Mouse (Mus musculus): ENCODE data around the gene 1810037I17Rik. TPM values are rescaled to one million over a fixed set of nuclear protein-coding genes. Genes with fewer than 3 reads are reported as not detected.

The 1810037I17Rik gene
- polyA plus RNA-seq, 1 experiment from 2014 or later, result 409 TPM

DNA sequence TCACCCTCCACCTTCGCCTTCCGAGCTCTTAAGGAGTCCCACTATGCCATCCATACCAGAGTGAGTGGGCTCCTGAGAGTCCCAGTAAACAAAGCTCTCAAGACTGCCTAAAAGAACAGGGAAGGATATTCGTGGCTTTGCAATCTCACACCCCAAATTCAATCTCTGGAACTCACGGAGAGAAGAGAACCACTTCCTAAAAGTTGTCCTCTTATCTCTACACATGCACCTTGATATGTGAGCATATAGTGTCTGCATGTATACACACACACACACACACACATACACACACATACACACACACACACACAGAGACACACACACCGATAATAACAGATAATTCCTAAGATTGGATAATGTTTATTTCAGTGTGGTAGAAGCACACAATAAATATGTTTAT is 8.5 kb upstream of the 1810037I17Rik start:
- no peak for ATAC-seq (ENCODE audit: low FRiP score, low TSS enrichment)
- no peaks in the 10 kb centered on the region for H3K4me1 ChIP-seq (replicated peaks; ENCODE audit: control insufficient read depth, insufficient read depth)

DNA sequence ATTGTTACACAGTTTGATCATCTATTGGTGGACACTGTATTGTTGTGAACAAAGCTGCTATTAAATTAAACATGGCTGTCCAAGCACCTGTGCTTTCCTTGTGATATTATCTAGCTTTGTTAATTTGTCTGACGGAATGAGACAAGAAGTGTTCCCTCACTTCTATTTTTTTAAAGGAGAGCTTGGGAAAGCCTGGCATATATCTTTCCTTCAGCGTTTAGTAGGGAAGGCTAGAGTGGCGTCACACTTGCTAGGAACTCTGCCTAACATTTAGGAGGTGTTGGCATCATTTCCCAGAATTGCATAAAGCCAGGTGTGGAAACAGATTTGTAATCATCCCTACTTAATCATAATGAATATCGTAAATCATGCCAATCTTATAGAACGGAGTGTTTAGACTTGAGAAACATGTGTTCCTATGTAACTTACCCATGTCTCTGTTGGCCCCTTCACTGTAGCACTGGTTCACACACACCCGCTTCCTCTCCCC is 7.8 kb upstream of the 1810037I17Rik start:
- no peak for DNase-seq (ENCODE audit: low spot score)
- no peak overlapping the region for H3K9ac ChIP-seq (ENCODE audit: low read length)
- ATAC-seq (ENCODE audit: low FRiP score, low TSS enrichment), result no peak
- no peaks in the 10 kb centered on the region for H3K36me3 ChIP-seq (ENCODE audit: control insufficient read depth, insufficient read depth, low read length)
- H3K27me3 ChIP-seq (ENCODE audit: control insufficient read depth, insufficient read depth, low read length), result no peaks in the 10 kb centered on the region
- 59% methylated on average over 6 of the region's 6 CpGs for WGBS
- no peak overlapping the region for H3K4me2 ChIP-seq (replicated peaks; ENCODE audit: low read depth)
- H3K27ac ChIP-seq (replicated peaks), result no peak overlapping the region
- no peak for TF ChIP-seq EP300 (optimal IDR thresholded peaks at IDR 0.05)
- no peak for TF ChIP-seq CTCF (IDR thresholded peaks at IDR 0.05; ENCODE audit: low read depth)
- H3K4me3 ChIP-seq (ENCODE audit: low read depth, low read length), result no peak overlapping the region
- no peaks in the 10 kb centered on the region for H3K9me3 ChIP-seq (ENCODE audit: control insufficient read depth, low read length)
- H3K4me1 ChIP-seq (replicated peaks; ENCODE audit: control insufficient read depth, insufficient read depth), result no peaks in the 10 kb centered on the region

More for the DNA sequence above, 8.5 kb upstream of the 1810037I17Rik start:
- WGBS, result 81% methylated on average over 5 of the region's 5 CpGs
- TF ChIP-seq EP300 (optimal IDR thresholded peaks at IDR 0.05) (no peak), CTCF (IDR thresholded peaks at IDR 0.05; ENCODE audit: low read depth) (no peak)
- no peak for DNase-seq (ENCODE audit: low spot score)
- Histone ChIP-seq H3K9ac (ENCODE audit: low read length) (no peak overlapping the region), H3K36me3 (ENCODE audit: control insufficient read depth, insufficient read depth, low read length) (no peaks in the 10 kb centered on the region), H3K27me3 (ENCODE audit: control insufficient read depth, insufficient read depth, low read length) (no peaks in the 10 kb centered on the region), H3K27ac (replicated peaks) (no peak overlapping the region), H3K4me3 (ENCODE audit: low read depth, low read length) (no peak overlapping the region), H3K9me3 (ENCODE audit: control insufficient read depth, low read length) (no peaks in the 10 kb centered on the region), H3K4me2 (replicated peaks; ENCODE audit: low read depth) (no peak overlapping the region)

DNA sequence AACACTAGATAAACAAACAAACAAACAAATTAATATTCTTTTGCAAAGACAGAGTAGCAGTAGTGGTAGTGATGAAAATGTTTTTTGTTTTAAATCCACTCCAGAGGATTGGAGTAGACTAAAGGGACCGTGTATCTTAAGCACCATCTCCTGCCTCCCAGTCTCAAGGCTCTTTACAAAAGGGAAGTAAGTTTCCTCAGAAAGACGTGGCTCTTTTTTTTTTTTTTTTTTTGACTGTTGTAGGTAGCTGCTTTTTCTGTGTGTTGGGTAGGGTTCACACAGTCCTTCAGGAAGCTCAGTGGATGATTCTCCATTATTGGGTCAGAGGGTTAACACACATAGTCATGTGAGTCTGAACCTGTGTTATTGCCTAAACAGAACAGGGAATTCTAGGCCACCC is 5.3 kb upstream of the 1810037I17Rik start:
- no peak for ATAC-seq (ENCODE audit: low FRiP score, low TSS enrichment)
- Histone ChIP-seq H3K4me1 (replicated peaks; ENCODE audit: control insufficient read depth, insufficient read depth) (no peaks in the 10 kb centered on the region), H3K27me3 (ENCODE audit: control insufficient read depth, insufficient read depth, low read length) (no peaks in the 10 kb centered on the region), H3K36me3 (ENCODE audit: control insufficient read depth, insufficient read depth, low read length) (no peaks in the 10 kb centered on the region), H3K4me3 (ENCODE audit: low read depth, low read length) (no peak overlapping the region), H3K9ac (ENCODE audit: low read length) (no peak overlapping the region), H3K9me3 (ENCODE audit: control insufficient read depth, low read length) (no peaks in the 10 kb centered on the region), H3K4me2 (replicated peaks; ENCODE audit: low read depth) (no peak overlapping the region), H3K27ac (replicated peaks) (0 out of 2 replicates have a peak overlapping the region, but pooled peaks have one; percentile 40)
- 56% methylated on average over 2 of the region's 2 CpGs for WGBS
- no peak for TF ChIP-seq EP300 (optimal IDR thresholded peaks at IDR 0.05)
- TF ChIP-seq CTCF (IDR thresholded peaks at IDR 0.05; ENCODE audit: low read depth), result no peak
- no peak for DNase-seq (ENCODE audit: low spot score)

GRCm38 (mm10) chr3:122919260-122919659 is 4.7 kb upstream of the 1810037I17Rik start, which contains the start of gene Gm10959:
Gm10959 (minus strand) TSS chr3:122919360.
- Histone ChIP-seq H3K4me1 (replicated peaks; ENCODE audit: control insufficient read depth, insufficient read depth) (no peaks in the 10 kb centered on the region), H3K9me3 (ENCODE audit: control insufficient read depth, low read length) (no peaks in the 10 kb centered on the region), H3K4me3 (ENCODE audit: low read depth, low read length) (no peak within 1 kb of the TSS), H3K27ac (replicated peaks) (peak within 1 kb of the TSS; percentile 86), H3K9ac (ENCODE audit: low read length) (no peak within 1 kb of the TSS), H3K4me2 (replicated peaks; ENCODE audit: low read depth) (no peak within 1 kb of the TSS), H3K36me3 (ENCODE audit: control insufficient read depth, insufficient read depth, low read length) (no peaks in the 10 kb centered on the region), H3K27me3 (ENCODE audit: control insufficient read depth, insufficient read depth, low read length) (no peaks in the 10 kb centered on the region)
- ATAC-seq (ENCODE audit: low FRiP score, low TSS enrichment) (no peak), DNase-seq (ENCODE audit: low spot score) (no peak)
- WGBS, result 79% methylated on average over 8 of the region's 8 CpGs
- TF ChIP-seq CTCF (IDR thresholded peaks at IDR 0.05; ENCODE audit: low read depth), result no peak
- TF ChIP-seq EP300 (optimal IDR thresholded peaks at IDR 0.05), result no peak

DNA sequence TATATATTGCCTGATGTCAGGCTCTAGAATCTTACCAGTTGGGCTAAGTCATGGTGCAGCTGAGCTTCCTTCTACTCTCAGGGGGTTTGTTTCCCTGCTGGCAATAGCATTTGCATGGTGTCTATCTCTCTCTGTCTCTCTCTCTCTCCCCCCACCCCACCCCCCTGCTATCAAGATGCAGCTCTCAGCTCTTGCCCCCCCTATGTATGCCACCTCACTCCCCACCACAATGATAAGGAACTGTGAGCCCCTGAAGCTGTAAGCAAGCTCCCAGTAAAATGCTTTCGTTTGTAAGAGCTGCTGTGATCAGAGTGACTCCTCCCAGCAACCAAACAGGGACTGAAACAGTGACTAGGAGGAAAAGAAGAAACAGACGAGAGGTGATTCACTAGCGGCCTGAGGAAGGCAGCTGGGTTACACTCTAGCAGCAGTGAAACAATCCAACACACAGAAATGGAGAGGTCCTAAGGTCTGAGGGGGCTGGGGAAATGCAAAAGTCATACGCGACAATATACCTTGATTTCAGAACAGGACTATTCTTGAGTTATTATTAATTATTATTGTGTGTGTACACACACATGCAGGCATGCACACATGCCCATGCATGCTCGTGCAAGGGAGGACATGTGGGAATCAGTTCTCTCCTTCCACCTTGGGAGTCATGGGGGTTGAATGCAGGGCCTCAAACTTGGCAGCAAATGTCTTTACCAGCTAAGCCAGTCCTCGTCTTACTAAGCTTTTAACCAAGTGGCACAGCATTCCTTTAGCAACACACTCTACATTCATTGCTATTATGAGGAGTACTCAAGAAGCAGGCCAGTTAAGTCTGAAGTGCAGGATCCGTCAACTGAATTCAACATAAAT is 3.2 kb upstream of the 1810037I17Rik start:
- Histone ChIP-seq H3K4me1 (replicated peaks; ENCODE audit: control insufficient read depth, insufficient read depth) (no peaks in the 10 kb centered on the region), H3K9me3 (ENCODE audit: control insufficient read depth, low read length) (no peaks in the 10 kb centered on the region), H3K4me2 (replicated peaks; ENCODE audit: low read depth) (no peak overlapping the region), H3K27me3 (ENCODE audit: control insufficient read depth, insufficient read depth, low read length) (no peaks in the 10 kb centered on the region), H3K9ac (ENCODE audit: low read length) (no peak overlapping the region), H3K36me3 (ENCODE audit: control insufficient read depth, insufficient read depth, low read length) (no peaks in the 10 kb centered on the region), H3K27ac (replicated peaks) (peak overlapping the region; percentile 86), H3K4me3 (ENCODE audit: low read depth, low read length) (no peak overlapping the region)
- DNase-seq (ENCODE audit: low spot score) (peak; percentile 32), ATAC-seq (ENCODE audit: low FRiP score, low TSS enrichment) (no peak)
- WGBS, result 47% methylated on average over 8 of the region's 8 CpGs
- TF ChIP-seq CTCF (IDR thresholded peaks at IDR 0.05; ENCODE audit: low read depth) (no peak), EP300 (optimal IDR thresholded peaks at IDR 0.05) (peak; percentile 59)
